Mouse (Mus musculus): ENCODE results near the gene Gm7030.
"Not testable (repeated sequence)": the region's sequence is repeated elsewhere in the genome, so short reads cannot be mapped to it uniquely, and the experiment has no call there.

Gm7030 gene

DNA sequence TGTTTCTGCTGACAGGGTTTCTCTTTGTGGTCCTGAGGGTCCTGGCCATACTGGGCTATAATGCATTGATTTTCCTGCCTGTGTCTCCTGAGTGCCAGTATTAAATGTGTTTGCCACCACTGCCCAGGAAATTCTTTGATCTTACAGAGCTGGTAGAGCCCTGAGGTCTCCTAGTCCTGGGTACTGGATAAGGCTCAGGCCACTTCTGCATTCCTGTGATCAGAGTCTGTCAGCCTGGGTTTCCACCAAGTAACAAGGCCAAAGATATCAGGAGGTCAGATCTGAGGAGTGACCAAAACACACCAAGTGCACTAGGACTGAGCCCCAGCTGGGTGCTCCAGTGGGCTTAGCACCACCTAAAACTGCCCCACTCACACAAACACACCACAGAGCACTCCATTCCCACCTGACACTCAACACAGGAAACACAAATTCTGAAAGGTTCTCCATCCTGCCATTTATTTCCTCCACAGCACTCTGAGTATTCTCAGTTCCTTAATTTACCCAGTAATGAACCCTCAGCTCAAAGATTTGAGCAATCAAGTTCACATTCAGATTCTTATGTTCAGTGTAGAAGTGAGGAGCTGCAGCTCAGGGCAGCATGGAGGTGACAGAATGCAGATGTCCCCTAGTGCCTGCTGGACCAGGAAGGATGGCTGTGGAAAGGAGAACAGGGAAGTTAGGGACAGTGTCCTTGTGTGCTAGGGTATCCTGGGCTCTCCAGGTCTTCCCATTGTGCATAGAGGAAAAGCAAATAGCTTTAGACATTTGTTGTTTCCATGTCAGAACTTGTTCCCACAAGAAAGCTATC, 6.4 kb upstream of the Gm7030 start:
- DNase-seq = not testable (repeated sequence)

DNA sequence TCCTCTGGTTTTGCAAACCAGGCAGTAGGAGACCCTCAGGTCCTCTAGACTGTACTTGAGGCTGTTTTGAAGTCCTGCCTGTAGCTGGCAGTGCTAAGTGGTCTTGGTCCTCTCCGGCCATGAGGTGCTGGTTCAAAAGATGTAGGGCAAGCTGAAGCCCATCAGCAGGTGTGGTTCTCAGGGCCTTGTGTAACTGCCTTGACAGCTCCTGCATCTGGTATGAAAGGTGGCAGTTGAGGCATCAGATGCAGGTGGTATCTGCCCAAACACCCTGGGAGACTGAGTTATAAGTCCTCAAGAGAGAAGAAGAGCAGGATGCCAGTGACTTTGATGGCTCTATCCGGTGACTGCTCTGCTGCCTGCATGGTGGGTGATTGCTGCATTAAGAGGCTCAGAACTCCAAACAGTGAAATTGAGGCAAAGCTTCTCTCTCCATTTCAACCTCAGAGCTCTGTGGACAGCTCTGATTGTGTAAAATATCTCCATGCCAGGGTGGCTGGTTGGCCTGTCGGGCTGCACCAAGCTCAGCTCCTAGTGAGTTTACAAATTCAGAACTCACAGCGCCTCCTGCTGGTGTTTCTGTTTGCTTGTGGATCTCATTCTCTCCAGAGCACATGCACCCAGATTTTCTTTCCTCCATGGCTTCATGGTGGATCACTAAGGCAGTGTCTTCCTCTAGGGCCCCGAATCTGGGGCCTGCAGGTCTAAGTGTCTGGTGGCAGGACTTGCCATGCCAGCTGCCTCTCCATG, 2.5 kb upstream of the Gm7030 start:
- no peak for DNase-seq

- not testable (repeated sequence) for DNase-seq
Observed at GRCm38 (mm10) chr17:36128525-36128924, 700 bp downstream of the Gm7030 start.

DNA sequence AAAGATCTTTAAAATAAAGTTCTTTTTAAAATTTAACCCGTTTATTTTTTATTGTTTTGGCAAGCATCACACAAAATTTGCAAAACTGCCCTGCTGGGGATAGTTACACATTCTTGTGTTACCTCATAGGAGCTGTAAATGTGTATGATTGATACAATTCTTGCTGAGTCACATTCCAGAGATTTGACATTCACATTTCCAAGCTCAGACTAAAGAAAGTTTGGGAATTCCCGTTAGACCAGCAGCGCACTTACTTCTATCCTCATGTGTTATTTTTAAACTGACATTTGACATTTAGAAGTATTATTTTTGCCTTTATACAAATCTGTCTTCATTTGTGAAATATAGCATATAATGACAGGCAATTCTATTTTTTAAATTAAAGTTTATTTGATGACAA, 5.1 kb downstream of the Gm7030 start:
- not testable (repeated sequence) for DNase-seq

GRCm38 (mm10) chr17:36121352-36122020, 7.7 kb downstream of the Gm7030 start, which contains the start of gene Gm19684:
Gene Gm19684, plus strand, starts transcription at chr17:36121678.
- DNase-seq = peak; percentile 34

- not testable (repeated sequence) for DNase-seq
Observed at GRCm38 (mm10) chr17:36120839-36121238, 8.4 kb downstream of the Gm7030 start.

- not testable (repeated sequence) for DNase-seq
Observed at GRCm38 (mm10) chr17:36116545-36116944, 12.7 kb downstream of the Gm7030 start.

GRCm38 (mm10) chr17:36113979-36114593, 15.1 kb downstream of the Gm7030 start:
- peak; percentile 17 for DNase-seq

- DNase-seq = peak; percentile 9
Observed at GRCm38 (mm10) chr17:36111510-36111868, 17.7 kb downstream of the Gm7030 start.

DNA sequence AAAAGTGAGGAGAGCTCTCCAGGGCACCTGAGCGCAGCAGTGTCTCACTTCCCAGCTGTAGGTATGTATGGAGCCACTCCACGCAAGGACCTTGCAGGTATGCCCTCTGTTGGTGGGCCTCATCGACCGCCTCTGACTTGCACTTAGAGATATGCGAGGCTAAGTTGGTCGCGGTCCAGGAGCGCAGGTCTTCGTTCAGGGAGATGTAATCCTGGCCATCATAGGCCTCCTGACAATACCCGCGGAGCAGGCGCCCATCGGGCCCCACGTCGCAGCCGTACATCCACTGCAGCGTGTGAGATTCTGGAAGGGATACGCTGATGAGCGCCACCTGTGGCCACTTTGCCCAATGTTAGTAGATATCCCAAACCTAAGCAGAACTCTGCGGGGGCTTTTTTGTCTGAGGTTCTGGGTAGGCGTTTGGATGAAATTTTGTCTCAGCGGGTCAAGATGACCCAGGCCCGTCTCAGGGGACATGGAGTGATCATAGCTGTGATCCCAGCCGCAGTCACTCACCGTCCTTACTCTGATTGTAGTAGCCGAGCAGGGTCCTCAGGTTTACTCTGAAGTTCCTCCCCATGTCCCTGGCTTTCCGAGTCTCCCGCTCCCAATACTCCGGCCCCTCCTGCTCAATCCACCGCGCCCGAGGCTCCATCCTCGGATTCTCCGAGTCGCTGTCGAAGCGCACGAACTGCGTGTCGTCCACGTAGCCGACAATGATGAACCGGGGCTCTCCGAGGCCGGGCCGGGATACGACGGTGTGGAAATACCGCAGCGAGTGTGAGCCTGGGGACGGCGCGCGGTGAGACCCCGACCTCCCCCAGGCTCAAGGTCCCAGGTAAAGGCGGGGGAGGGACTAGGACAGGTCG, 18.4 kb downstream of the Gm7030 start:
- not testable (repeated sequence) for DNase-seq

GRCm38 (mm10) chr17:36110129-36110528, 19.1 kb downstream of the Gm7030 start:
- not testable (repeated sequence) for DNase-seq

- not testable (repeated sequence) for DNase-seq
Observed at GRCm38 (mm10) chr17:36102091-36102490, 27.1 kb downstream of the Gm7030 start.

DNA sequence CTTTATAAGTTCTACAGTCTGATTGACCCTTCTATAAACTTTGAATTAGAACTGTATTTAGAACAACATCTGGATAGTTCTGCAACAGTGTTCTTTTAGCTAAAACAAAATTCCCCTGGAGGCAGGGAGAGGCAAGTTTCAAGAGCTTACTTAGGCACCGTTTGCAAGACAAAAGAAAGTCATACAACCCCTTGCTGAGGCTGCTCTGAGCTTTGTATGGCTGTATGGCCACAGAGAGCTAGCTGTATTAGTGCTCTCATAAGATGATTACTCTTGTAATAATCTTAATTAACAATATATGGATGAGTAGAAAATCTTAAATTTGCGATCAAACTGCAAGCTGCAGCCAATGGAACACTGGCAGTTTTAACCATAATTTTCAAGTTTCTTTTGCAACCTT, 29.6 kb downstream of the Gm7030 start:
- not testable (repeated sequence) for DNase-seq

DNA sequence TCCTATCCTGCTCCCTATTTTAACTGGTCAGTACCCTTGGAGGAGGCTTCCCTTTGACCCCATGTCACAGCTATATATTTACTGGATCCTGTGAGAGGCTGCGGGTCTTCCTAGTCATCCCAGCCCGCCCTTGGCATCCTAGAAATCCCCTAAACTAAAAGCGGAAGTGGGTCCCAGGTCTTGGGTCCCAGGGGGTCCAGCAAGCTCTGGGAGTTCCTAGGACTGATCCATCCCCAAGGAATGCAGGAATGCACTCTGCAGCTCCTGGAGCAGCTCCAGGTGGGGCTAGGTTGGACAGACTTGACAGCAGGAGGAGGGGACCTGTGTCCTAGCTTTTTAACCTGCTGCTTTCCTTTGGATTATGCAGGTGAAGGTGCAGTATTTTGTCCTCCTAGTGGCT, 35.3 kb downstream of the Gm7030 start:
- no peak for DNase-seq

GRCm38 (mm10) chr17:36092520-36092919, 36.7 kb downstream of the Gm7030 start:
- not testable (repeated sequence) for DNase-seq

DNA sequence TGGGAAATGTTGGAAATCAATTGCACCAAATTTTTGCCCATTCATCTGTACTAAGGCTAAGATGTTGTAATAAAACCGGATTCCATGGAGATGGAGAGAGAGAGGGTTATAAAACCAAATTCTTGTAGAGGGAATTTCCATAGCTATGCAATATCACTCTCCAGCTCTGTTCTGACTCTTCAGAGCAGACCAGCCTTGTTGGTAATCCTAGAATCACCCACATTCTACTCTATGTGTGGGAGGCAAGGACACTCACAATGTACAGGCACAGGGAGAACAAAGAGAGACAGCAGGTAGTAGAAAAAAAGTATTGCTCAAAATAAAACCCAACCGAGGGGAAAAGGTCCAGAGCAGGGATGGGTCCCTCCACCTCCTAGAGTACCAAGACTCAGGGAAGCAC, 37.3 kb downstream of the Gm7030 start:
- not testable (repeated sequence) for DNase-seq

DNA sequence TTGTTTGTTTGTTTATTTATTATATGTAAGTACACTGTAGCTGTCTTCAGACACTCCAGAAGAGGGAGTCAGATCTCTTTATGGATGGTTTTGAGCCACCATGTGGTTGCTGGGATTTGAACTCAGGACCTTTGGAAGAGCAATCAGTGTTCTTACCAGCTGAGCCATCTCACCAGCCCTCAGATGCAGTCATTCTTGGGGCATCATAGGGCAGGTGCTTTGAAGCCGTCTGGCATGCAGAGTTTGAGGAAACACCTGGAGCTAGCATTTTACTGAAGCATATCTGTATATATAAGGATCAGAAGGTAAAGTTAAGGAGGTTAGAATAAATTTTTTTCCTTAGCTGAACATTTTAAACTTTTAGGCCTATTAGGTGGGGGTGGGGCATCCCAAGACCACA, 43.2 kb downstream of the Gm7030 start:
- not testable (repeated sequence) for DNase-seq

DNA sequence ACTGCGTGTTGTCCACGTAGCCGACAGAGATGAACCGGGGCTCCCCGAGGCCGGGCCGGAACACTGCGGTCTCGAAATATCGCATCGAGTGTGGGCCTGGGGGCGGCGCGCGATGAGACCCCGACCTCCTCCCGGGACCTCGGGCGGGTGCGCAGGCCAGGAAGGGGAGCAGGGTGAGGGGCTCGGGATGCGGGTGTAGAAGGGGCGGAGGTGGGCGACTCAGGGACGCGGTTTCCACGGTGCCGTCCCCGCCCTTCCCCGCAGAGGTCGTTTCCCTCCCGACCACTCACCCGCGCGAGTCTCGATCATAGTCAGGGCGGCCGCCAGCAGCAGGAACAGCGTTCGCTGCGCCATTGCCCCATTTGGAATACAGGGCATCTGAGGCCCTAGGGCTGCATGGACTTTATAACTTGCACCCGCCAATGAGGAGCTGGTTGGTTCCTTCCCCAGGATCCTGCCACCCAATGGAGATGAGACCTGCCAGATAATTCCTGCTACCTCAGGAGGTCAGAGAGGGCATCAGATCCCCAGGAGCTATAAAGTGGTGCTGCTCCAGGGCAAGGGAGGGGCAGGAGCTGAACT, 45.3 kb downstream of the Gm7030 start:
- DNase-seq = no peak

DNA sequence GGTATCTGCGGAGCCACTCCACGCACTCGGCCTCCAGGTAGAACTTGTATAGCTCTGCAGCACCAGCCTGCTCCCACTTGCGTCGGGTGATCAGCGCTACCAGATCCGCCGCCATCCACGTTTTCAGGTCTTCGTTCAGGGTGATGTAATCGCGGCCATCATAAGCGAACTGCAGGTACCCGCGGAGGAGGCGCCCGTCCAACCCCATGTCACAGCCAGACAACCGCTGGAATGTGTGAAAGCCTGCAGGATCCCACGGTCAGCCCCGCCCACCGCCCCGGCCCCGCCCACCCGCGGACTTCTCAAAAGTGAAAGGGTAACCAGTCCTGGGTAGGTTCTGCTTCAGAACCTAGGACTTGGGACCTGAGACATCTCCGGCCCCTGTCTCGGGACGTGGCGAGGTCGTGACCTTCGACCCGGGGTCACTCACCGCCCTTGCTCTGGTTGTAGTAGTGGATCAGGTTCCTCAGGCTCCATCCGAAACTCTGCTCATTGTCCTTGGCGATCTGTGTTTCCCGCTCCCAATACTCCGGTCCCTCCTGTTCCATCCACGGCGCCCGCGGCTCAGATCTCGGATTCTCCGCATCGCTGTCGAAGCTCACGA, 45.9 kb downstream of the Gm7030 start:
- no peak for DNase-seq

- DNase-seq = not testable (repeated sequence)
Observed at GRCm38 (mm10) chr17:36082519-36083232, 46.5 kb downstream of the Gm7030 start.

Data from cerebellum, adult 9-10 months (tissue).